Mouse (Mus musculus) gastrocnemius, postnatal 4 days (tissue): ENCODE results near the gene Gm28490. TPM values are rescaled to one million over a fixed set of nuclear protein-coding genes. Genes with fewer than 3 reads are reported as not detected.
"Not testable (repeated sequence)": the region's sequence is repeated elsewhere in the genome, so short reads cannot be mapped to it uniquely, and the experiment has no call there.

ENCODE experiments used
- DNase-seq, 2 experiments: peaks; one replicate each; pipeline ENCODE4 v3.0.0; 2021 to 2022; ENCODE audit warnings: low spot score in 2 of 2, mixed read lengths in 2 of 2
- long read RNA-seq, 2 experiments: library from polyadenylated mRNA; stranded (forward); transcript quantifications; one replicate each; pipeline ENCODE4 v2.0.0; 2021
- total RNA-seq, 2 experiments: library from RNA; stranded (reverse); gene quantifications; 2 replicates each; pipeline ENCODE4 v1.2.3; 2021

Gene Gm28490
- not detected for total RNA-seq
- long read RNA-seq, experiment 1: 0 reads
- long read RNA-seq, experiment 2: 0 reads

DNA sequence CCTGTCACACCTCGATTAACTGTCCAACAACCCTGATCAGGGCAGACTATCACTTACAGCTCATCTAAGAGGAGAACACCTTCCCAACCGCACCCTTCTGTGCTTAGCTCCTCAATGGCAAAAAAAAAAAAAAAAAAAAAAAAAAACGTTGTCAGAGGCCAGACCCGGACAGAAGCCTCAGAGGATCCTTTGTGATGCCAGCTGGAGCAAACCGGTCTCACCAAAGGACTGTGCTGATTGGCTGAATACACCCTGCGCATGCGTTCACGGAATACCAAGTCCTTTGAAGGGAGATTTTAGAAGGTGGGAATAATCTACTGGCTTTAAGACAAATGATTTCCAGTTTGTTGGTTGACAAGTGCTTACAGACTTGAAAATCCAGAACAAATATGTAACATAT, at the start of gene Gm28490:
Gm28490 (minus strand) TSS at position 101 of the 400 bp plus-strand sequence.
- not testable (repeated sequence) for DNase-seq
